Mouse (Mus musculus) kidney, adult 2 months (tissue): ENCODE measurements around the gene Cpne6. TPM values are rescaled to one million over a fixed set of nuclear protein-coding genes. Genes with fewer than 3 reads are reported as not detected.
A peak's percentile ranks its signal among the peaks of the same experiment; 100 is the strongest.

Source experiments
- DNase-seq: peaks from one replicate; pipeline ENCODE4 v3.0.0; 2021
- H3K27ac ChIP-seq: fragments of 200-500 bp; 2 replicates; pipeline ENCODE4 v1.5.1; 2012; ENCODE audit warnings: low read depth, low read length, control low read depth, inconsistent platforms; ENCODE audit not compliant: insufficient read depth
- H3K27me3 ChIP-seq: fragments of 200-500 bp; replicated peaks from 2 replicates; pipeline ENCODE4 v1.6.1; 2012; ENCODE audit warnings: mild to moderate bottlenecking, moderate library complexity, low read length, inconsistent platforms; ENCODE audit not compliant: control insufficient read depth, insufficient read depth
- H3K36me3 ChIP-seq: fragments of 200-500 bp; 2 replicates; pipeline ENCODE4 v1.6.1; 2012; ENCODE audit warnings: mild to moderate bottlenecking, moderate library complexity, low read length, inconsistent platforms; ENCODE audit not compliant: control insufficient read depth, insufficient read depth
- H3K4me1 ChIP-seq: fragments of 200-500 bp; 2 replicates; pipeline ENCODE4 v1.6.1; 2011; ENCODE audit warnings: low read length; ENCODE audit not compliant: control insufficient read depth, insufficient read depth
- H3K4me3 ChIP-seq: fragments of 200-500 bp; 2 replicates; pipeline ENCODE4 v1.5.1; 2011; ENCODE audit warnings: mild to moderate bottlenecking, low read depth, low read length, control low read depth; ENCODE audit not compliant: insufficient read depth
- CTCF ChIP-seq: fragments of 200-500 bp; conservative IDR thresholded peaks from 2 replicates; pipeline ENCODE4 v1.5.1; 2011; ENCODE audit warnings: low read depth, mild to moderate bottlenecking, control low read depth, low read length, moderate library complexity, mixed read lengths; ENCODE audit not compliant: insufficient read depth, insufficient read length
- POLR2A ChIP-seq: fragments of 200-500 bp; IDR thresholded peaks from one replicate; pipeline ENCODE4 v1.6.1; 2011; ENCODE audit warnings: low read depth, low read length, control low read depth
- WGBS: fragments of 180-500 bp; shearing (Covaris S2); methylation state at CpG from one replicate; pipeline ENCODE4 v1.1.7; 2018; 5-methylcytosine and 5-hydroxymethylcytosine counted together
- polyA plus RNA-seq: library from polyadenylated mRNA; depleted of rRNA; stranded (reverse); fragments of >200 nt; gene quantifications from 2 replicates; pipeline ENCODE4 v1.2.3, GENCODE M21; 2012; rRNA removed

Cpne6 gene
- polyA plus RNA-seq, result 0.11 and 0.22 TPM in 2 replicates

GRCm38 (mm10) chr14:55510125-55510731 is at the start of gene Cpne6:
Cpne6 (plus strand) TSS chr14:55510445.
- no peak for TF ChIP-seq POLR2A
- TF ChIP-seq CTCF, result no peak
- no peak for DNase-seq
- 58% methylated on average over 22 of the region's 22 CpGs for WGBS
- Histone ChIP-seq H3K27me3 (no peaks in the 10 kb centered on the region), H3K4me1 (no peaks in the 10 kb centered on the region), H3K27ac (no peak within 1 kb of the TSS), H3K36me3 (no peaks in the 10 kb centered on the region), H3K4me3 (no peak within 1 kb of the TSS)

DNA sequence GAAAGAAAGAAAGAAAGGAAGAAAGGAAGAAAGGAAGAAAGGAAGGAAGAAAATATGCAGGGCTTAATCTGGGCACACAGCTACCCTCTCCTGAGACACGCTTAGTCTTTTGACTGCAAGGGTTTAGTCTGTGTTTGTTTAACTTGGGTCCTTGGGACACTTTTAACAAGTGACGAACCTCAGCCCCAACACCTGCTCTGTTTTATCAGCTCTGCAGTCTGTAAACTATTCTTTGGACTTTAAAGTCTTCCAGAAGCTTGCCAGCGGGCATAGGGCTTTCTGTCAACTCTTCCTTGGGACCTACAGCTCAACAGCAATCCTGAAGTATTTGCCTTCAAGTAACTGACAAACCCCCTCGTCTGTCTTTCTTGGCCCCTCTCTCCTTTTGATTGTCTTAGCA is 48.5 kb upstream of the Cpne6 start:
- DNase-seq, result peak; percentile 70
- TF ChIP-seq CTCF (no peak), POLR2A (no peak)
- 56% methylated on average over 4 of the region's 4 CpGs for WGBS
- Histone ChIP-seq H3K4me3 (no peak overlapping the region), H3K36me3 (no peaks in the 10 kb centered on the region), H3K27ac (no peak overlapping the region; the same call in 1 of the 2 replicates), H3K4me1 (peaks cover 33% of the 10 kb centered on the region), H3K27me3 (no peaks in the 10 kb centered on the region)

DNA sequence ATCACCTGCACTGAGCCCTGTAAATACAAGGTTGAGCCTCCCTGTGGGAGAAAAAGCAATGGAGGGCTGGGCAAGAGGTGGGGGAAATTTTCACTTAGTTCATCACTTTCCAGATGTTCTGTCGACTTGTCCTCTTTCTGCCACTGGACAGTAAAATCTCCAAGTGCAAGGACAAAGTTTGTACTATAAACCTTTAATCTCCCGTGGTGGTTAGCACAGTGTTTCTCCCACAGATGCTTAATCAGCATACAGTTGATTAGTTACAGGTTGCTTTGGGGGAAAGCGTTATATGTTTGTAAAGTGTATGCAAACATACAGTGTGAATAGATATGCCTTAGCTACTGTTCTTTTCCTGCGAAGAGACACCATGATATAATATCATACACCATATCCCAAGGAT is 43.8 kb upstream of the Cpne6 start:
- WGBS, result 53% methylated on average over 4 of the region's 4 CpGs
- H3K27ac ChIP-seq, result peak overlapping the region; percentile 86

GRCm38 (mm10) chr14:55467108-55467507 is 43.1 kb upstream of the Cpne6 start:
- WGBS, result 61% methylated on average over 7 of the region's 7 CpGs
- TF ChIP-seq CTCF (no peak), POLR2A (no peak)
- H3K4me1 ChIP-seq, result peaks cover 25% of the 10 kb centered on the region; the same call in 1 of the 2 replicates
- no peak overlapping the region for H3K4me3 ChIP-seq
- H3K27ac ChIP-seq, result peak overlapping the region; percentile 86
- no peaks in the 10 kb centered on the region for H3K27me3 ChIP-seq
- DNase-seq, result peak; percentile 27
- no peaks in the 10 kb centered on the region for H3K36me3 ChIP-seq

More for the DNA sequence above, 43.8 kb upstream of the Cpne6 start:
- DNase-seq, result peak; percentile 56
- no peak for TF ChIP-seq CTCF
- TF ChIP-seq POLR2A, result no peak
- Histone ChIP-seq H3K36me3 (no peaks in the 10 kb centered on the region), H3K27me3 (no peaks in the 10 kb centered on the region), H3K4me3 (no peak overlapping the region), H3K4me1 (peaks cover 28% of the 10 kb centered on the region; the same call in 1 of the 2 replicates)

GRCm38 (mm10) chr14:55468301-55468741 is 41.9 kb upstream of the Cpne6 start:
- Histone ChIP-seq H3K4me3 (no peak overlapping the region), H3K27ac (peak overlapping the region; percentile 86), H3K4me1 (peaks cover 25% of the 10 kb centered on the region; the same call in 1 of the 2 replicates), H3K27me3 (no peaks in the 10 kb centered on the region), H3K36me3 (no peaks in the 10 kb centered on the region)
- peak; percentile 90 for DNase-seq
- no peak for TF ChIP-seq POLR2A
- no peak for TF ChIP-seq CTCF
- 31% methylated on average over 2 of the region's 2 CpGs for WGBS

DNA sequence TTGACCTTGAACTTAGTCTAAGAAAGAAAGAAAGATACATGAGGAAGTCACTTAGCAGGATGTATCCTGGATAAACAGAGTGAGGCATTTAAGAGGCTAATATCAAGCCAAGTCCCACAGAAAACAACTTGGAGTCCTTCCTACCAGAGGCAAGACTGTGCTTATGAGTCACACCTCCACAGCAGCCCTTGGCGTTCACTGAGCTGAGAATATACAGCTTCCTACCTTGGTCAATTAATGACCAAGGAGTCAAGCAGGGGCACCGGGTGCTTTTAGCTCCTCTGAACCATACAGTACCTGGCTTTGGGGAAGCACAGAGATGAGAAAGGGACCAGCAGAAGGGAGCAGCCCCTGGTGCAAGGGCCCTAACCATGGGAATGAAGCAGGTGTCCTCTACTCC is 41.2 kb upstream of the Cpne6 start:
- DNase-seq, result peak; percentile 88
- peak overlapping the region; percentile 65 for H3K27ac ChIP-seq
- WGBS, result 15% methylated on average over 2 of the region's 2 CpGs

DNA sequence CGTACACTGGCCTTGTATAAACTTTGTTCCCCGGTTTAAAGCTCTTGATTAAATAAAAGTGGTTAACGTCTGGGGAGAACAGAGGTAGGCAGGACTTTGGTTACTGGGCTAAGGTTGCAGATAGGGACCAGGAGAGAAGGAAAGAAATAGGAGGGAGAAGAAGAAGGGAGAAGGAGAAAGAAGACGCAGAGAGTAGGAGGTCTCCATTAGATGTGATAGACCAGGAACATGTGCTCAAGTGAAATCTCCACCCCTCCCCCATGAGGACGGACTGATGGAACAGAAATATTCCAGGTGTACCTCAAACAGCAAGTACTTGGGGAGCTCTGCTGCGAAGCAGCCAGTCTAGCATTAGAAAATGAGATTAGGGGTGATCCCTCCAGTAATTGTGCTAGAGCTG is 40.4 kb upstream of the Cpne6 start:
- peak; percentile 52 for DNase-seq
- Histone ChIP-seq H3K4me1 (peaks cover 25% of the 10 kb centered on the region; the same call in 1 of the 2 replicates), H3K27ac (peak overlapping the region; percentile 65), H3K27me3 (no peaks in the 10 kb centered on the region), H3K36me3 (no peaks in the 10 kb centered on the region), H3K4me3 (no peak overlapping the region)
- 45% methylated on average over 6 of the region's 6 CpGs for WGBS
- TF ChIP-seq CTCF (no peak), POLR2A (no peak)

More for the DNA sequence above, 41.2 kb upstream of the Cpne6 start:
- Histone ChIP-seq H3K36me3 (no peaks in the 10 kb centered on the region), H3K4me3 (no peak overlapping the region), H3K4me1 (peaks cover 25% of the 10 kb centered on the region; the same call in 1 of the 2 replicates), H3K27me3 (no peaks in the 10 kb centered on the region)
- TF ChIP-seq POLR2A (no peak), CTCF (no peak)

DNA sequence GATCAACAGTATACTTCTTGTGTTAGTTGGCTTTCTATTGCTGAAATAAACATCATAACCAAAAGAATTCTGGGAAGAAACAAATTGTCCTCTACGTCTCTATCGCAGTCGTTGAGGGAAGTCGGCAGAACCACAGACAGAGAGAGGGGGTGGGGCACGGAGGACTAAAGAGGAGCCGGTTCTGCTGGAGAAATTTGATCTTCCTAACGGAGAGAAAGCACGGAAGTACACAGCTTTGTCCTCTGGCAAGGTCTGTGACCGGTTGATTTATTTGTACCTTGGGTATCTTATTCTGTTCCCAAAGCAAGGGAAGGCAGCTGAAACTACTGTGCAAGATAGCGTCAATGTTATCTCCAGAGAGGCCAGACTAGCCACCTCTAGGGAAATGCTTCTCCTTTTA is 39.4 kb upstream of the Cpne6 start:
- no peak overlapping the region for H3K4me3 ChIP-seq
- no peaks in the 10 kb centered on the region for H3K36me3 ChIP-seq
- 22% methylated on average over 10 of the region's 10 CpGs for WGBS
- TF ChIP-seq POLR2A (no peak), CTCF (no peak)
- DNase-seq, result peak; percentile 38
- no peaks in the 10 kb centered on the region for H3K27me3 ChIP-seq
- peaks cover 25% of the 10 kb centered on the region; the same call in 1 of the 2 replicates for H3K4me1 ChIP-seq
- H3K27ac ChIP-seq, result peak overlapping the region; percentile 12; the same call in 1 of the 2 replicates
